Mouse (Mus musculus) right cerebral cortex, adult 2 months (tissue): ENCODE measurements around the gene Selplg.
"Not testable (repeated sequence)": the region's sequence is repeated elsewhere in the genome, so short reads cannot be mapped to it uniquely, and the experiment has no call there.

Experiments used
- DNase-seq, 2 experiments: peaks; one replicate each; pipeline ENCODE4 v3.0.0; 2021 to 2022; ENCODE audit warnings: low spot score in 2 of 2

The Selplg gene

GRCm38 (mm10) chr5:113790453-113791196 lies 41.8 kb downstream of the Selplg start:
- no peak for DNase-seq

- DNase-seq, result no peak
These were observed 43.2 kb downstream of the Selplg start for GRCm38 (mm10) chr5:113789075-113789788.

GRCm38 (mm10) chr5:113788645-113789044 lies 43.8 kb downstream of the Selplg start:
- DNase-seq, result no peak

- no peak for DNase-seq
These were observed 45.5 kb downstream of the Selplg start for GRCm38 (mm10) chr5:113786985-113787384.

- not testable (repeated sequence) for DNase-seq
These were observed 48.3 kb downstream of the Selplg start for GRCm38 (mm10) chr5:113784104-113784503.

GRCm38 (mm10) chr5:113783581-113784001 lies 48.9 kb downstream of the Selplg start:
- peak; percentile 52 to 59 for DNase-seq

GRCm38 (mm10) chr5:113782624-113783023 lies 49.8 kb downstream of the Selplg start:
- no peak for DNase-seq

- DNase-seq, result no peak
These were observed 50.6 kb downstream of the Selplg start for GRCm38 (mm10) chr5:113781875-113782274.

- peak in 1 of 2 experiments; percentile 43 for DNase-seq
These were observed 51.2 kb downstream of the Selplg start for GRCm38 (mm10) chr5:113781254-113781653.

GRCm38 (mm10) chr5:113780763-113781162 lies 51.7 kb downstream of the Selplg start:
- peak in 1 of 2 experiments; percentile 41 for DNase-seq

- no peak for DNase-seq
These were observed 52.2 kb downstream of the Selplg start for GRCm38 (mm10) chr5:113780082-113780752.

- no peak for DNase-seq
These were observed 52.9 kb downstream of the Selplg start for GRCm38 (mm10) chr5:113779569-113779968.

- not testable (repeated sequence) for DNase-seq
These were observed 54.7 kb downstream of the Selplg start for GRCm38 (mm10) chr5:113777728-113778127.

GRCm38 (mm10) chr5:113776896-113777226 lies 55.6 kb downstream of the Selplg start:
- no peak for DNase-seq

- DNase-seq, result no peak
These were observed 56.1 kb downstream of the Selplg start for GRCm38 (mm10) chr5:113776128-113776895.

GRCm38 (mm10) chr5:113775585-113775984 lies 56.9 kb downstream of the Selplg start:
- no peak for DNase-seq

- peak; percentile 91 for DNase-seq
These were observed 58.8 kb downstream of the Selplg start for GRCm38 (mm10) chr5:113773664-113774063.

GRCm38 (mm10) chr5:113772905-113773519 lies 59.4 kb downstream of the Selplg start:
- no peak for DNase-seq

GRCm38 (mm10) chr5:113772450-113772895 lies 60.0 kb downstream of the Selplg start, which contains the start of the genes Sart3 and Iscu:
TSS of gene Sart3 (minus strand) at chr5:113772510.
TSS of gene Iscu (plus strand) at chr5:113772748.
- peak; percentile 90 to 93 for DNase-seq

- DNase-seq, result peak; percentile 92
These were observed 61.0 kb downstream of the Selplg start for GRCm38 (mm10) chr5:113771213-113772162.
